Mouse (Mus musculus) forelimb bud, embryonic 11.5 days (tissue): Measurements from ENCODE around the gene Ccdc170.
A peak's percentile ranks its signal among the peaks of the same experiment; 100 is the strongest.

Experiments
- DNase-seq: peaks from one replicate; pipeline ENCODE4 v3.0.0-alpha.2; 2012; ENCODE audit warnings: low read depth, low spot score

Gene Ccdc170

DNA sequence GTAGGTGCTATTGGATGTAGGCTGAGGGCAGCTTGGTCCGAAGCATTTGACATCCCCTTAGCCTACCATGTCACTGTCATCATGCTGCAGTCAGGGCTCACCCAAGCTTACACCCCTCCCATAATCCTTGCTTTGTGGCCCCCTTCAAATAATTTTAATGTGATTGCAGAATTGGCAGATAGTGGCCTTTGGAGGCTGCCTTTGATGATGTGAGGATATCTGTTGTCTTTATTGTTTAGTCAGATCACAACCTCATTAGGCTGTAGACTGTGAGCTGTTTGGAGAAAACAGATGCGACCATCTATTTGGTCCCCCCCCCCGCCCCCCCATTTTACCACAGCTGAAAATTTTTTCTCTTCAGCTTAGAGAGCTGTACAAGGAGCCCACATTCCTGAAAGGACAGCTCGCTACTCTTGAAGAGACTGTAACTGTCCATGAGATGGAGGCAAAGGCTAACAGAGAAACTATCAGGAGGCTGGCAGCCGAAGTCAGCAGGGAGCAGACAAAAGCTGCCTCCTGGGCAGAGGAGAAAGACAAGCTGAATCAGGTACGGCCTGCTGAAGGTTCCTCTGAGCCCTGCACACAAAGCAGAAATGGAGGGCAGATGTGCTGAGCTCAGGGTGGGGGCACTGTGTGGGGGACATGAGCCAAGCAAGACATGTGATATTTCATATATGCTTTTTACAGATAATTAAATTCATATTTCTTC is 38.2 kb downstream of the Ccdc170 start:
- DNase-seq: no peak

DNA sequence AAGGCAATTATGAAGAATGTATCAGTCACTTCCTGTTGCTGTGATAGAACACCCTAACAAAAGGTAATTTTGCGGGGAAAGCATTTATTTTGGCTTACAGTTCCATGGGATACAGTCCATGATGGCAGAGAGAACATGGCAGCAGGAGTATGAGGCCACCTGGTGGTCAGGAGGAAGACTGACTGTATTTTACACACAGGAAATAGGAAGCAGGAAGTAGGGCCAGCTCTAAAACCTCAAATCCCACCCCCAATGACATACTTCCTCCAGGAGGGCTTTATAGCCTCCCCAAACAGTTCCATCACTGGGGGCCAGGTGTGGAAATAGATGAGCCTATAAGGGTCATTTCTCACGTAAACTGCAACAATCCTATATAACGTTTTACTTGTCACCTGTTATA is 39.8 kb downstream of the Ccdc170 start:
- DNase-seq: no peak

DNA sequence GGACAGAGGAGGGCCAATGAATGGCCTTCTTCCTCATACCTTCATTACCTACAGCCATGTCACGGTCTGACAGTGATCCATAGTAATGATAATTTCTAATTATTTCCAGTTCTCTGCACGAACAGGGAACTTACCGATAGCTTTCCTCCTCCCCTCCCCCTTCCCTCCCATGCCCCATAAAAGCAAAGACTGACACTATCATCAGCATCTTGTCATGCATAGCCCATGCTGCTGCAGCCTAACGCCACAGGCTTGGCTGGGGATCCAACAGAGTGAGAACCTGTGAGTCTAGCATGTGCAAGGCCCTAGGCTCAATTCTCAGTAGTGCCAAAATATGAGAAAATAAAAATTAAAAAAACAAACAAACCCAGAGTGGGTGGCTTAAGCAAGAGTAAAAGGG is 40.8 kb downstream of the Ccdc170 start:
- no peak for DNase-seq

DNA sequence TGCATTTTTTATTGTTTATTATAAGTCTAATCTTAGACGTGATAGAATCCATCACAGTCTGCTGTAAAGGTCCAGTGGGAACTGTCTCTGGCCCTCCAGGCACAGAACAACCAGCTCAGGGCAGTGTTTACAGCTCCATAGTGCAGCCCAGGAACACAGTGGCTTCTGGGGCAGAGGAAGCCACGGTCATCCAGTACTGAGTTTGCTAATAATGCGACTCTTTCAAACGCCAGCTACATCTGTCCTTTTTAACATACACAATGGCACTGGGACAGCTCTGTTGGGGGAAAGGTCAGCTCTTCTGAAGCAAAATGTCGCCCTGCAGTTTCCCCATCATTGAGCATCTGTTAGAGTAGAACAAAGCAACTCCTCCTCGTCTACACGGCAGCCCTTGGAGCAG is 45.7 kb downstream of the Ccdc170 start:
- no peak for DNase-seq

DNA sequence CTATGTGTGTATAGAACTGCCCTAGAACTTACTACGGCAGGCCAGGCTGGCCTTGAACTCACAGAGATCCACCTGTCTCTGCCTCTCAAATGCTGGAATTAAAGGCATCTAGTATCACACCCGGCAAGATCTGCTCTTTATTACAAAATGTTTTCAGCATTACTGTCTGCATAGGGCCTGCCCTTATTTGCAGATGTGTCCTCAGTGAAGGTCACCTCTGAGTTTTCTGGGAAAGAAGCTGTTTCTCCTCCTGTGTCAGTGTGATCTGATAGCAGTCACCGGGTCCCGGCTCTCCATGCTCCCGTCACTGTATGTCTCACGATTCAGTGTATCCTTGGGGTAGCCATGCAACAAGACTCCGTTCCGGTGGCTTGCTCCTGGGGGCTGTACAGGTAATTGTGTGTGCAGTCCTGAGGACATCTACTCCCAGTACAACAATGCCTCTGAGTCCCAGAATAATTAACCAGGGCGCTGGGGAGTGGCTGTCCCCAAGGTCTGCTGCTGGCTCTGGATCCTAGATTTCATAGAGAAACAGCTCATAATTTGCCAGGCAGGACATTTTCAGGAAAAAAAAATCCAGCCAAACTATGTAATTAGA is 48.4 kb downstream of the Ccdc170 start:
- no peak for DNase-seq

DNA sequence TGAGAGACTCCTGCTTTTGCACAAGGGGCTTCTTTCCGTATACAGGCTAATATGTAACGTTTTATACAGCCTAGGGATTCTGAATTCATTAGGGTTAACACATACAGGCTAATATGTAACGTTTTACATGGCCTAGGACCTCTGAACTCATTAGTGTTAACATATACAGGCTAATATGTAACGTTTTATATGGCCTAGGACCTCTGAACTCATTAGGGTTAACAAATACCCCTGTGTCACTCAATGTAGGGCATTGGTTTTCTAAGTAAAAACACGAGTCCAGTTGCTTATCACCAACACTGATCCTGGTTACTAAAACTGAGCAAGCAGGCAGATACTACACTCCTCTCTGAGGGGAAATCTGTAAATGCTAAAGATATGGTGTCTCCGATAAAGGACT is 49.6 kb downstream of the Ccdc170 start:
- DNase-seq: no peak

DNA sequence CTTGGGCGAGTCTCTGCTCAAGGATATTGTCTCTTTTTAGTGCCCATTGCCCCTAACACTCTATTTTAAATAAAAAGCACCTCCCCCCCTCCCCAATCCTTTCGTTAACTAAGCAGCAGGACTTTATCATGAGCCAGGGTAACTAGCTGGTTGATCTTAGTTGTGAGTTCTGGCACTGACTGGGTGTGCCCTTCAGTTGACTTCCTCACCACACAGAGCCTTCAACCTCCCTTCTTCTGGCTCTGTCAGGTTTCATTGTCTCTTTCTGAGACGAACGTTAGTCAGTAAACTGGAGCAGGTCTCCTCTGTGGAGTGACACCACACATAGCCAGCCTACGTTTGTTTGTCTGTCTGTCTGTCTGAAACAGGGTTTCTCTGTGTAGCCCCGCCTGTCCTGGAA is 50.4 kb downstream of the Ccdc170 start:
- DNase-seq: no peak

DNA sequence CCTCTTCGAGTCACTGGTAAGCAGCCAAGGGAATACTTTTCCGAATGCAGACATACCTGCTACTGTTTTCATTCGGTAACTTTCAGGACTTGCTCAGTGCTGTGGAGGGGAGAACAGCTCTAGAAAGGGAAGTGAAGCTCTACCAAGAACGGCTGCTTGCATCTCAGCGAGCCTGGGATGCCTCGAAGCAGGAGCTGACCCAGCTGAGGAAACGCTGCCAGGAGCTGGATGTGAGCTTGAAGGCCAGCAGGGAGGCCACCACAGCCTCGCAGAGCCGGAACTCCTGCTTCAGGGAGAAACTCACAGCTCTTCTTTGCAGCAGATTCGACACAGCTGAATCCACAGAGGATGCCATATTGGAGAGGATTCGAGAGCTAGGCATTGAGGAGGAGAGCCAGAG is 51.6 kb downstream of the Ccdc170 start:
- DNase-seq: no peak

DNA sequence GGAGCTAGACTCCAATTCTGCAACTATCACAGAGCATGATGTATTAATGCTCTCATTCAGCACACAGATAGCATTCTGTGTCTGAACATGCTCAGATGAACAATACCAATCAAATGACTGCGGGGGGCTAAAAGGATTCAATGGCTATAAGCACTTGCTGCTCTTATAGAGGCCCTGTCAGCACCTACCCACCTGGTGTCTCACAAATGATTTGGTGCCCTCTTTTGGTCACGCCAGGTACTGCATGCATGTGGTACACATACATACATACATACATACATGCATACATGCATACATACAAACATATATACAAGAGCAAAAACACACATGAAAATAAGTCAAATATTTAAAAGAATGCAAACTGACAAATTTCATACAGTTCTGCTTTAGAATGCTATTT is 63.2 kb downstream of the Ccdc170 start:
- peak; percentile 13 for DNase-seq

DNA sequence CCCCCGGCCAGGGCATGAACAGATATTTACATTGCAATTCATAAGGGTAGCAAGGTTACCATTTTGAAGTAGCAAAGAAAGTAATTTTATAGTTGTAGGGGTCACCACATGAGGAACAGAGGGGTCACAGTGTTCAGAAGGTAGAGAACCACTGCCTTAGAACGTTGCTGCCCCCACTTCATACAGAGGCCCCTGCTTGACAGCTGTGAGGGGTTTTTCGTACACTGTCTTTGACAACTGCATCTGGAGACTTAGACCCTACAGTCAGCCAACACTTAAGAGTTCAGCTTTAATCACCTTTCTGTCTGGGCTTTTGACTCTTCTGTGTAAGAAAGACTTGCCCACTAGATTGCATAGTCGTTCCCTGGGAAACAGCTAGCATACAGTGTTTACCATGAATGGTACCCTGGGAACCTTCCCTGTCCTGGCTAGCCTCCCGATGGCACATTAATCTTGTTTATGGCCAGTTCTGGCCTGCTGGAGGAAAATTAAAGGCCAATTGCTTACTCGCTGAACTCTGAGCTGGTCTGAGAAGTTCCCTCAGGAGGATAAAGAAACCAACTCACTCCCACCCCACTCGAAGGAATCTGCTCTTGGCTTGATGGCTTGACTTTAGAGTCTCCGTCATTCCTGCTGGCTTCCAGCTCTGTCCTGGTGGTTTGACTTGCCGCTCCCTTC is 71.3 kb downstream of the Ccdc170 start:
- peak; percentile 18 for DNase-seq

DNA sequence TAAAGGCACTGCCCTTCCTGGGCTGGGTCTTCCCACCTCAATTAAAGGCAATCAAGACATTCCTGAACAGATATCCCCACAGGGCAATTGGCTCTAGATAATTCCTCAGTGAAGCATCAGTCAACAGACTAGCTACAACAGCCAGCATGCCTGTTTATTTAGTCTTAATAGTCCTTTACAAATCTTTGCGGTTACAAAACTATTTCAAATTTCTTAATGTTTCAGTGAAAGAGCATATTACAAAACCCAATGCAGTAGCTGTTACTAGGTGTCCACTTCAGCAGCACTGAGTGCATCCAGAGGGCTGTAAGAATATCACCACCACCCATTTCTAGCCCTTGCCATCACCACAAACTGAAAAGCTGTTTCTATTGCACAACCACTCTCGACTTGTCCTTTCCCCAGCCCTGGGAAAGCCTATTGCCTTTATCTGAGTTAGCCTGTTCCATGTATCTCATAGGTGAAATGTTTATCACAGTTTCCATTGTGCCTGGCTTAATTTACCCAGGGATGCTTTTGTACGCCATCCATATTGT is 74.6 kb downstream of the Ccdc170 start:
- no peak for DNase-seq

DNA sequence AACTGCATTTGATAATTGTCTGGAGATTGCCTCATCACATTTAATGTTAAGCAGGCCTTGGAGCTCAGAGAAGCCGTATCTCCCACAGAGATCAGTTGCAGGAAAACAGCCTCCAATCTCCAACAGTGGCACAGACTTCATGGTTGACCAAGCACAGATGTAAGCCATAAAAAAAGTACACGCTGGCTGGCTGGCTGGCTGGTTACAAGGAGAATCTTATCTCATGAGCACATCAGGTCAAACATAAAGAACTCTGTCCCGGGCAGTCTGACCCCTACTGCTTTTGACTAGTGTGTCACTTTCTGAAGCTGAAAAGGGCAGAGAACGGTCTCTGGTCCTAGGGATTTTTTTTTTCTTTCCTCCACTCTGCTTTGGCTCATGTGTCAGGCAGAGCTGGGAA is 76.8 kb downstream of the Ccdc170 start:
- no peak for DNase-seq

DNA sequence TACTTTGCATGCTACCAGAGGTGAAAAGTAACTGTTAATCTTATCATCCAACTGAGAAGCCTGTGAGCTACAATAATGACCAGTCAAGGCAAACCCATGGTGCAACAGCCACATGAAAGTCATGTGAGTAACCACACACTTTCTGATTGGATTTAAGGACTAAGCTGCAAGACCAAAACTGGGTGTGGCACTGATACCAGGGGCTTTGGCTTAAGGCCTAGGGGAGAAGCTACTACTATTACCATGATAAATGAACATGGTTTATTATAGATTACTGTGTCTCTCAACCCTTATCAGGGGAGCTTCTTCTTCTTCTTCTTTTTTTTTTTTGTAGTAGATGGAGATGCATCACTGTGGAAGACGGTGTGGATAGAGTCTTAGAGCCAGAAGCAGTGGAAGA is 82.8 kb downstream of the Ccdc170 start:
- no peak for DNase-seq

DNA sequence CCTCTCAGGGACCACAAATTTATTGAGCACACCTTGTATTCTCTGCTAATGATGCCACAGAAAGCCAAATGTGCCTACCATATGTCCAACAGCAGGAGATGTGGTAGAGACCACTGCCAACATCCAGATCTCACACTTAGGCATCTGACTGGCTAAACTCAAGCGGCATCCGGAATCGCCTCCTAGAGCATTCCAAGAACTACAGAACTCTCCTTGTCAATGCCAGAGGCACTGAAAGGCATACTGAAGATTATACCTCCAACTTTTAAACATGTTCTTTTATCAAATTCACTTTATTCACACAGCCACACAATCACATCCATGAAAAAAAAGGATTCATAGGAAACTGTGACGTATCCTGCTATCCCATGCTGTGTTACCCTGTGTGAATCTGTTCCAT is 88.5 kb downstream of the Ccdc170 start:
- no peak for DNase-seq

DNA sequence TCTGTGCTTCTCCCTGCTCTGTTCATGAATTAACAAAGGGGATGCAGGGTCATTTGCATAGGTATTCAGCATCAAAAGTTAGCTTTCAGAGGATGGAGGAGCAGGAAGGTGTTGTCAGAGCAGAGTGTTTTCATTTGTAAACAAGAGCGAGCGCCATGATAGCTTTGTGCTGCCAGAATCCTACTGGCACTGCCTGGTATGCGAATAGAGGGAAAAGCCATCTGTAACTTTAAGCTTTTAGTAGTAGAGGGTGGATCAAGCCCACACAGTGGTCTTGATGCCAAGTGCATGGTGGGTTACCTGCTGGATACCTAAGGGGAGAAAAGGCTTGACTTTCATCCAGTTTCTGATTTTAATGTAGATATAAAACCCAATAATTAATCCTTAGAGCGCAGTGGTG is 89.0 kb downstream of the Ccdc170 start:
- no peak for DNase-seq

DNA sequence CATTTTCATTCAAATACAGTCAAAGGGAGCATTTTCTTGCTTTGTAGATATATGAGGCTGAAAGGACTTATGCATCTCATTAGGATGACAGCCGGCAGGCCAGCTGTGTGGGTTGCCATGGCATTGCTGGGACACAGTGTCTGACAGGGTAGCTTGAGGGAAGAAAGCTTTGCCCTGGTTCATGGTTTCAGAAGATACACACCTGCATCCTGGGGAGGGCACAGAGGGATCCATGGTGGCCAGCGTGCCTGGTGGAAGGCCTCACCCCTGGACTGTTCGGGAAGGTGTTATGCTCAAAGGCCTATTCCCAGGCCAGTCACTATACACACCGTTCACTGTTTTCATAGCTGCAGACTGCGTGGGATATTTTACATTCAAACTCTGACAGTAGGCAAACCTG is 99.6 kb downstream of the Ccdc170 start:
- DNase-seq: no peak

DNA sequence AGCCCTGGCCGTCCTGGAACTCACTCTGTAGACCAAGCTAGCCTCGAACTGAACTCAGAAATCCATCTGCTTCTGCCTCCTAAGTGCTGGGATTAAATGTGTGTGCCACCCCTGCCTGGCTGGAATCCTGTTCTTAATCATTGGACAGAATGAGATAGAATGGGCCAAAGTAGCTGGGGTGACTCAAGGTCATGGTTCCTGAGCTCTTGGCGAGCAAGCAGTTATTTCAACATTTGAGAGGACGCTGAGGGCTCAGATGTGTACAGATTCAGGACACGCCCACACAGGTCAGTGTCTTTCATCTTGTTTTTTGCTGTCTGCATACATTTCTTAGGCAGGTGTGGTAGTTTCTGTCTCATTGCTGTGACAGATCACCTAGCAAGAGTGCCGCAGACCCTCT is 104.4 kb downstream of the Ccdc170 start:
- DNase-seq: no peak

DNA sequence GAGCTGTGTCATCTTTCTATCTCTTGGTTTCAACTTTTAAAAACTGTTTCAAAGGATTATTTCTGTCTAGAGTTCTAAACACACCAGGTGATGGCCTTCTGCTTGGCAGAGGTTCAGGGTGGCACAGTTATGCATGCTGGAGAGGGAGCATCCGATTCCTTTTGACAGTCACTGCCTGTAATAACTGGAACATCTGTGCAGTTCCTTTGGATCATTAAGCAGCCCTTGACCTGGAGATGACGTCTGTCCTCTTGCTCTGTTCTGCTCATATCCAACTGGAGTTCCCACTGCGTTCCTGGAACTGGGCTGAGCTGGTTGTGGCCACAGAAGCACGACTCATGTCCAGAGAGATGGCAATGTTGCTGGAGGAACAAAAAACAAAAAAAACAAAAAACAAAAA is 107.3 kb downstream of the Ccdc170 start:
- DNase-seq: no peak

DNA sequence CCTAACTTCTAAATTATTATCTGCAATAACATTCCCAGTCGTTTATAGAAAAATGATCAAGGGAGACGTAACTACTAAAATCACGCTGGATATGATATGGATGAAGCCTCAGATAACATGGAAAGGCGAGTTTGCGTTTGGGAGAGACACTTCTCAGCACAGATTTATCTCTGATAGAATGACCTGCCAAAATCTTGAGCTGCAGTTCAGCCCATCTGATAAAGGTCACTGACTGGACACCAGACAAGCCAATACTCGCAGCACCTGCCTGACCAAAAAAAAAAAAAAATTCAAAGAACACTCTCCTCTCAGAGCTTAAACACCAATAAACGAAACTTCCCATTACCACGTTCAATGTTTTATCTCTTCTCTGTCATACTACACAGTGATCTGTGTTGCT is 108.7 kb downstream of the Ccdc170 start:
- DNase-seq: no peak

DNA sequence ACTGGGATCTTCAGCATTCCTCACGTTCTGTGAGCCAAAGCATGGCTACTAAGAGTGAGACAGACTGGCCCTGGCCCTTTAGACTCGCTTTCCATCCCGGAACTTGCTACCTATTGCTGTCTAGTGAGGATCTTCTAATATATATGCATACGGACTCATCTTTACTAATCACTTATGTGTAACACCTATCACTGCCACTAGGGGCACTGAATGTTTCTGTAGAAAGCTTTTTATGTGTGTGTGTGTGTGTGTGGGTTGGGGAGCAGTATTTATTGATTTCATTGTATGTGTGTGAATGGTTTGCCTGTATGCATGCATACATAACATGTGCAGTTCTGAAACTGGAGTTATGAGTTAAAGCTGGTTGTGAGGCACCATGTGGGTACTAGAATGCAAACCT is 111.5 kb downstream of the Ccdc170 start:
- no peak for DNase-seq

DNA sequence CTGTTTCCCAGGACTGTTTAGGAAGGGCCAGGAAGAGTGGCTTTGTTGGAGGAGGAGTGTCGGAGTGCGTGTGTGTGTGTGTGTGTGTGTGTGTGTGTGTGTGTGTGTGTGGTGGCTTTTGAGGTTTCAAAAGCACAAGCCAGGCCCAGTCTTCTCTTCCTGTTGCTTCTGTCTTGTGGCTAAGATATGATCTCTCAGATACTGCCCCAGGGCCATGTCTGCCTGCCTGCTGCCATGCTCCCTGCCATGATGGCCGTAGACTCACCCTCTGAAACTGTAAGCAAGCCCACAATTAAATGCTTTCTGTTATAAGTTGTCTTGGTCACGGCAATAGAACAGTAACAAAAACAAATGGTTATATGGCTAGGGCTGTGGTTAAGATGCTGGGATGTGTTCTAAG is 114.9 kb downstream of the Ccdc170 start:
- no peak for DNase-seq

DNA sequence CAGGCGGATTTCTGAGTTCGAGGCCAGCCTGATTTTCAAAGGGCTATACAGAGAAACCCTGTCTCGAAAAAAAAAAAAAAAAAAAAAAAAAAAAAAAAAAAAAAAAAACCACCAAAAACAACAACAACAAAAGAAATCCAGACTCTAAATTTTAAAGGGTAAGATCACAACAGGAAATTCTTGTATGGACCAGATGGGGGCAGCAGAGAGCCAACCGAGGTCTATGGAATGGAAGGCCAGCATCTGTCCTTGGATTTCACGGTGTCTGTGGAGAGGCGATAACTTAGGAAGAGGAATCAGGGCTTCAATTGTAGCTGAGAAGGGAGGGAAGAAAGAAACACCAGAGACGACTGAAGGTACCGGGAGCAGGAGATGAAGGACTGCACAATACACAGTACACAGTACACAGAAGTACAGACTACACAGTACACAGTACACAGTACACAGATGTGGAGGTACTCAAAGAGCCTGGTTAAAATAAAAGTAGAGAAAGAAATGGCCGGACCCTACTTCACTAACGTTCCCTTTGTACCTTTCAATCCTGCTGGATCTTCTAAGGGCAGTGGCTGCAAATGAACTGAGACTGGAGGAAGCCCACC is 116.0 kb downstream of the Ccdc170 start:
- DNase-seq: peak; percentile 46

DNA sequence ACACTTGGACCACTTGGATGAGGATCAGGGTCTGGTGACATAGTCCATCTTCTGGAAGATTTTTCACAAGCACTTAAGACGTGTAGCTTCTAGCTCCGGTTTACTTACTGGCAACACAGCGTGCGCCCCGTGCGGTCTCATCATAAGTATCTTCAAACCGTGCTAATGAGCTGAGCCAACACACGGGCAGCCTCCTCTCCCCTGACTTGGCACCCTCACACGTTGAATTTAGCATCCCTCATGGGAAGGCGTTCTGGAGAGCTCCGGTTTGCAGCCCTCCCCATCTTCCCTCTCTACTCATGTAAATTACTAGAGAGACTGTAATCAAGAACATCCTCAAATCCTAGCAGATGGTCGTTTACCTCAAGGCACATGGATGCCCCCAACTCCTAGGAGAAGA is 116.6 kb downstream of the Ccdc170 start:
- no peak for DNase-seq
